Mouse (Mus musculus) ES-Bruce4 (cell line): ENCODE results near the gene Rxfp1.

Source experiments
- CTCF ChIP-seq: IDR thresholded peaks from one replicate; pipeline ENCODE4 v1.8.1; 2011; ENCODE audit warnings: low read depth, low read length
- EP300 ChIP-seq: IDR thresholded peaks from 2 replicates; pipeline ENCODE4 v1.6.1; 2011; ENCODE audit warnings: low read depth, low read length; ENCODE audit not compliant: insufficient read depth
- POLR2A ChIP-seq: IDR thresholded peaks from one replicate; pipeline ENCODE4 v1.8.1; 2011; ENCODE audit warnings: low read length; ENCODE audit not compliant: insufficient read depth

GRCm38 (mm10) chr3:79745101-79745500 lies 7.4 kb upstream of the Rxfp1 start:
- no peak for TF ChIP-seq EP300
- TF ChIP-seq POLR2A = no peak
- no peak for TF ChIP-seq CTCF
